Mouse (Mus musculus) midbrain, postnatal 0 days (tissue): Measurements from ENCODE around the gene Hivep1. TPM values are rescaled to one million over a fixed set of nuclear protein-coding genes. Genes with fewer than 3 reads are reported as not detected.

ENCODE experiments used
- ATAC-seq: fragments of 200-750 bp; cut with Nextera tagmentation; 2 replicates; pipeline ENCODE4 v1.8.0; 2017; ENCODE audit warnings: moderate number of reproducible peaks, mild to moderate bottlenecking, moderate TSS enrichment, moderate library complexity; ENCODE audit not compliant: low FRiP score
- DNase-seq: peaks from one replicate; pipeline ENCODE4 v3.0.0-alpha.2; 2015; ENCODE audit warnings: low spot score
- H3K27ac ChIP-seq: fragments of 300-500 bp; sonication (generic); 2 replicates; pipeline ENCODE4 v1.5.1; 2014; ENCODE audit warnings: low read depth, mild to moderate bottlenecking, low read length, mixed read lengths
- H3K27me3 ChIP-seq: fragments of 300-500 bp; sonication (generic); 2 replicates; pipeline ENCODE4 v1.6.1; 2014; ENCODE audit warnings: low read length, control low read depth, mixed read lengths; ENCODE audit not compliant: insufficient read depth
- H3K36me3 ChIP-seq: fragments of 300-500 bp; sonication (generic); 2 replicates; pipeline ENCODE4 v1.6.1; 2014; ENCODE audit warnings: low read length, control low read depth, mixed read lengths; ENCODE audit not compliant: insufficient read depth
- H3K4me1 ChIP-seq: fragments of 300-500 bp; sonication (generic); 2 replicates; pipeline ENCODE4 v1.6.1; 2014; ENCODE audit warnings: mild to moderate bottlenecking, control low read depth, antibody characterized with exemption, low read length, mixed read lengths; ENCODE audit not compliant: insufficient read depth
- H3K4me2 ChIP-seq: fragments of 300-500 bp; sonication (generic); 2 replicates; pipeline ENCODE4 v1.6.1; 2014; ENCODE audit warnings: low read depth, mild to moderate bottlenecking, low read length, mixed read lengths; ENCODE audit not compliant: poor library complexity, severe bottlenecking
- H3K4me3 ChIP-seq: fragments of 300-500 bp; sonication (generic); 2 replicates; pipeline ENCODE4 v1.5.1; 2014; ENCODE audit warnings: low read depth, mild to moderate bottlenecking, low read length, moderate library complexity
- H3K9ac ChIP-seq: fragments of 300-500 bp; sonication (generic); replicated peaks from 2 replicates; pipeline ENCODE4 v1.6.1; 2014; ENCODE audit warnings: mild to moderate bottlenecking, low read length, moderate library complexity, mixed read lengths; ENCODE audit not compliant: poor library complexity, severe bottlenecking
- H3K9me3 ChIP-seq: fragments of 300-500 bp; sonication (generic); 2 replicates; pipeline ENCODE4 v1.6.1; 2016; ENCODE audit warnings: low read length, control low read depth
- CTCF ChIP-seq: IDR thresholded peaks from 2 replicates; pipeline ENCODE4 v1.5.1; 2016; ENCODE audit warnings: antibody characterized with exemption, mild to moderate bottlenecking
- WGBS: fragments of 180-500 bp; shearing (Covaris S2); extraction: QIAGEN DNeasy Blood & Tissue Kit; methylation state at CpG from one replicate; pipeline ENCODE4 v1.1.7; 2014; 5-methylcytosine and 5-hydroxymethylcytosine counted together
- polyA plus RNA-seq: library from polyadenylated mRNA; unstranded; fragments of >200 nt; fragmentation: Nextera tagmentation; extraction: Ambion mirVana; gene quantifications from 2 replicates; pipeline ENCODE4 v1.2.1, GENCODE M21; 2015
- total RNA-seq: library from RNA; depleted of rRNA; stranded (reverse); fragments of >200 nt; gene quantifications from 2 replicates; pipeline ENCODE4 v1.2.3, GENCODE M21; 2014

The Hivep1 gene
- total and polyA plus RNA-seq, 2 experiments from 2014 or later: 19.5 to 38.0 TPM

DNA sequence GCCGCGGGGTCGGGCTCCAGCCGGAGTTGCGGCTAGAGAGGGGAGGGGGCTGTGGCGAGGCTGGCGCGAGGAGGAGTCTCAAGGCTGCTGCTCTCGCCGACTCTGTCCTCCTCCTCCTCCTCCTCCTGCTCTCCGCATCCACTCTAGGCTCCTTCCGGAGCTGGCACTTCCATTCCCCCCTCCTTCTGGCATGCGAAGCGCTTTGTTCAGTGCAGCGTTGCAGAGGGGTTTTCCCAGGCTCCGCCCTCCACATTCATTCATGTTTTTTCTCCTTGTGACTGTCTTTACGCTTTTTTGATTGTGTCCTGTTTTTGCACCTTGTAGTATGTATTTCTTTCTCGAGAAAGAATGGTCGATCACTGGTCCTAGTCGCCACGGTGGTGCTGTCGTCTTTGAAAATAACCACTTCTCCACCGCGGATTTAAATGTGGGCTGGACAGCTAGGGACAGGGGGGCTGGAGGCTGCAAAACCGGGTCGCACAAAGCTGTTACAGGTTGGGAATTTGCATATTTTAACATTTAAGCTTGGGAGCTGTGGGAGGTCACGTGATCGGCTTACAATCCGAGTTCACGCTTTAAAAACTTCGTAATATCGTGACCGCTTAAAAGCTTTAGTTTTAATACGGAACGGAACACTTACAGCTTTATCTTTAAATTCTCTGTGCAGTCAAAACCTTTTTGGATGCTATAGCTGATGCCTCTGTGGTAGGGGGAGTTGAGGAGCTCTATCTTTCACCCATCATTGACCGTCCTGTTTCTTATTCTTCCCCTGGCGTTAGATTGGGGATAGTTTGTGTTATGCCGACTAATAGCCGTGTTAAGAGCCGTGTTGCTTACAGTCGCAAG, 1.1 kb downstream of the Hivep1 start:
- Histone ChIP-seq H3K4me1 (peaks cover 3% of the 10 kb centered on the region; the same call in 1 of the 2 replicates), H3K9me3 (no peaks in the 10 kb centered on the region), H3K27ac (peak overlapping the region; percentile 92), H3K4me3 (peak overlapping the region; percentile 95), H3K36me3 (no peaks in the 10 kb centered on the region; the same call in 1 of the 2 replicates), H3K4me2 (peak overlapping the region; percentile 94), H3K27me3 (no peaks in the 10 kb centered on the region), H3K9ac (peak overlapping the region; percentile 90)
- ATAC-seq: peak; percentile 77
- peak; percentile 89 for DNase-seq
- WGBS: under 1% methylated on average over 38 of the region's 41 CpGs
- TF ChIP-seq CTCF: peak; percentile 42

DNA sequence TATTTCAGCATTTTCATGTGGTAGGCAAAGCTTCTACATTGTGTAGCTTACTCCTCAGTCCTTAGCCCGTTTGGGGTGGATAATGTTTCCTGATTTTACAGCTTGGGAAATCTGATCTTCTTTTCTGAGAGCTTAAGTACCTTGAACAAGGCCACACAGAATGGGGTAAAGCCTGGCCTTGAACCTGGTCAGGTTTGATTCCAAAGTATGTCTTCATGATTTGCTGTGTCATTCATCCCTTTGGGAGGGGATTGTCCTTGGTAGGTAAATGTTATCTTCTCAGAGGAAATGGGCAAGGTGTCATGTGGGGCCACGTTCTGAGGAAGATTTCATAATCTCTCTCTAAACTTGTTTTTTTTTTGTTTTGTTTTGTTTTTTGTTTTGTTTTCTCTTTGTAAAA, 1.8 kb downstream of the Hivep1 start:
- no peak for DNase-seq
- H3K27me3 ChIP-seq: no peaks in the 10 kb centered on the region
- 38% methylated on average over 2 of the region's 2 CpGs for WGBS
- peak overlapping the region; percentile 90; the same call in 1 of the 2 replicates for H3K9ac ChIP-seq
- H3K27ac ChIP-seq: no peak overlapping the region
- H3K4me3 ChIP-seq: peak overlapping the region; percentile 95
- no peak for ATAC-seq
- peak overlapping the region; percentile 94 for H3K4me2 ChIP-seq
- peaks cover 3% of the 10 kb centered on the region; the same call in 1 of the 2 replicates for H3K4me1 ChIP-seq
- TF ChIP-seq CTCF: no peak
- no peaks in the 10 kb centered on the region; the same call in 1 of the 2 replicates for H3K36me3 ChIP-seq
- no peaks in the 10 kb centered on the region for H3K9me3 ChIP-seq

DNA sequence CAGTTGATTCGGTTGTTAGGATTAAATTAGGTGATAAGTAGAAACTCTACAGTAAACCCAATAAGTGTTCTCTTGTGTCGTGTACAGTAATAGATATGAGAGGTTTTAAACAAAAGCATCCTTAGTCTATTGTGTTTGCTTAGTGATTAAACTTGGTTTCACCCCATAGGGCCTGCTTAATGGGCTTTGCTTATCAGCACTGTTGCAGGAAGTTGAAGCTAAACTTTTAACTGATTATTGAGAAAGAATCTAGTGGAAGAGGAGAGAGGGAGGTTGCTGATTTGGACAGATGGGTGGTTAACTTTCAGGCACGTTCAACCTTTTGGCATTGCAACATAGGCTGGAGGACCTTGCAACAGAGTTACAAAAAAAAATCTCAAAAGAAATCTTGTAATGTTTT, 2.3 kb downstream of the Hivep1 start:
- no peak for DNase-seq
- H3K4me3 ChIP-seq: no peak overlapping the region
- no peaks in the 10 kb centered on the region for H3K9me3 ChIP-seq
- H3K9ac ChIP-seq: no peak overlapping the region
- TF ChIP-seq CTCF: no peak
- no peaks in the 10 kb centered on the region for H3K27me3 ChIP-seq
- no peak overlapping the region for H3K27ac ChIP-seq
- H3K4me1 ChIP-seq: peaks cover 3% of the 10 kb centered on the region; the same call in 1 of the 2 replicates
- H3K36me3 ChIP-seq: no peaks in the 10 kb centered on the region; the same call in 1 of the 2 replicates
- H3K4me2 ChIP-seq: 0 out of 2 replicates have a peak overlapping the region, but pooled peaks have one; percentile 2
- 75% methylated on average over 3 of the region's 3 CpGs for WGBS
- ATAC-seq: no peak

DNA sequence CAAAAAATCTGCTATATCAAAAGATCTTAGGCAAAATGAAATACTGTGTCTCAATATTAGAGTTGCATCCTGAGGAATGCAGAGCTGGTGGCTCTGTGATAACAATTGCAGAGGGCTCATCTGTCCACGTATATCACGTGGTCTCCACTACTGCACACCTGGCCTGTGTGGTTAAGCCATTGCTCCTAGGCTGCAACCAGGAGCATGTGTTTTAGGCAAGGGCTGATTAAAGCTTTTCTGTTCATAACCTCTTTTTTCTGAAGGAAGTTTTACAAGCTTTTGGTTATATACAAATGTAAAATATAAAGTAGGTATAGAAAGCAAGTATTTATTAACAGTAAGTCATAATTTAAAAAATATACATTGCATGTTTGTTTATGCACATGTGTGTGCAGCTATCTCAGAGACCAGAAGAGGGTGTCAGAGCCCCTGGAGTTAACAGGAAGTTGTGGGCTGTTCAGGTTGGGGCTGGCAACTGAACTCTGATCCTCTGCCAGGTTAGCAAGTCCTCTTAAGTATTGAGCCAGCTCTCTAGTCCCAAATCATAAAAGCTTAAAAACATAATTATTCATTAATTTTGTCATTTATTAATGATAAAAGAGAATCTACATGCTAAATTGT, 5.0 kb downstream of the Hivep1 start:
- ATAC-seq: no peak
- H3K36me3 ChIP-seq: peaks cover under 1% of the 10 kb centered on the region
- H3K4me1 ChIP-seq: 0 out of 2 replicates have a peak, but pooled peaks cover 3% of the 10 kb centered on the region
- DNase-seq: no peak
- no peak overlapping the region for H3K4me3 ChIP-seq
- 95% methylated on average over 2 of the region's 2 CpGs for WGBS
- no peak overlapping the region for H3K9ac ChIP-seq
- no peak overlapping the region for H3K4me2 ChIP-seq
- no peaks in the 10 kb centered on the region for H3K27me3 ChIP-seq
- no peak overlapping the region for H3K27ac ChIP-seq
- H3K9me3 ChIP-seq: no peaks in the 10 kb centered on the region
- TF ChIP-seq CTCF: no peak

DNA sequence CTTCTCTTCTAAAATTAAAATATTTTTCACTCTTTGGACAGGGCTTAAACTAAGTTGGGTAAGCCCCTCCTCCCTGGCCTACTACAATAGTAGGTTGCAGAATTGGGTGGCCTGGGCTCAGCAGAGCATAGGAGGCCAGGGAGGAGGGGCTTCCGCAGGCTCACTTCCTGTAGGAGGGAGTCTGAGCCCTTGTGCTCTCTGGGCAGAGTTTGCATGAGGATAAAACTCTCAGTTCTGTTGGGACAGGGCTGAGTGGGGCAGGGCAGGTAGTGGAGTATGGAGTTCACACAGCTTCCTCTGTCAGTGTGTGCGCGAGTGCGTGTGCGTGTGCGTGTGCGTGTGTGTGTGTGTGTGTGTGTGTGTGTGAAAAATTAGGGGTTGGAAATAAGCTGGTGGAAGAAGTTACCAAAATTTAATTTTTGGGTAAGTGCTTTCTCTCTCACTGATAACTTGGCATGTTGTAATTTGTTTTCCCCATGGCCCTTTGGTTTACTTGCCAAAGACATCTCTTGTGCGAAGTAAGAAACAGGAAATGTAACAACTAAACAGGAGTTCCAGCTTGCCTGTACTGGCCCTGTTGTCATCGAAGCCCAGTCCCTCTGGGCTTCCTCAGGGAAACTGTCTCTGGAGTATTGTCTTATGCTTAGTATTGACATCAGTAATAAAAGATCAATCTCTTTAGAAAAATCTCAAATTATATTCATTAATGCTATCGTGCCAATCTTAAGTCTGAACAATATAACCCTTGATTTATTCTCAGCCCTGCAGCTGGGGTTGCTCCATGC, 9.2 kb downstream of the Hivep1 start:
- Histone ChIP-seq H3K4me1 (no peaks in the 10 kb centered on the region), H3K27ac (no peak overlapping the region), H3K27me3 (no peaks in the 10 kb centered on the region), H3K4me3 (no peak overlapping the region), H3K9ac (no peak overlapping the region), H3K4me2 (no peak overlapping the region), H3K36me3 (peaks cover 5% of the 10 kb centered on the region), H3K9me3 (no peaks in the 10 kb centered on the region)
- TF ChIP-seq CTCF: no peak
- DNase-seq (no peak), ATAC-seq (no peak)
- 89% methylated on average over 10 of the region's 10 CpGs for WGBS
